Comparison of ENCODE assay signal across 9 mouse cellular contexts in the genomic region with DNA sequence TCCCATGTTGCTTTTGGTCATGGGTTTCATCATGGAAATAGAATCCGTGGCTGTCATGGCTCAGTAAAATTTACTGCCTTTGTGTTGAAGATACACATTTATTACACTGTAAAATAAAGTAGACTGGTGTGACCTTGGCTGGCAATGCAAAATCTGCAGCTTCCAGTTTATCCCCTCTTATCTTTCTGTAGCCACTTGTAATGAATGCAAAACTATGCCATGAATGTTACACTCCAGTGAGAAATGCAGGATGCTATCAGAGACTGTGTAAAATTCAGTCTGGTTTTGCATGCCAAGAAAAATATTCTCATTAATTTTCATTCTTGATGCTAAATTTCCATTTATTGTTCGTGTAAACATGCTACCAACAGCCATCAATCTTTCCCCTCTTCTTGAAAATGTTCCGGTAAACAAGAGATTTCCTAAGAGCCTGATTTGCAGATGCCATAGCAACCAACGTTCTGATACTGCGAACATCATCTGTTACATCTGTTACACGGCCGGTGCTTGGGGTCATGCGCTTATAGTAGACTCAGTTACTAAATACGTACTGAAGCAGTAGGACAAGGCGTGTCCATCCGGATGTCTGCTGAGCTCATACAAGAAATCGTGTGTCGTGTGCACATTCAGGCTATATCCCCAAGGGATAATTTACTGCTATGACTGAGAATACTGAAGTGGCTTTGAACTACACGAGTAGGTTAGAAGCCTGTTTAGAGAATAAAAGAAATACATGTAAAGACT.
A peak's percentile ranks its signal among the peaks of the same experiment; 100 is the strongest.
DNase-seq lines count a peak whose midpoint lies in the region; ATAC-seq and TF ChIP-seq lines count a peak whose summit lies in the region.
"Had no signal": no experiment of that assay in that cellular context is flagged by ENCODE, and none has a peak within 500 bp of the region (broad histone marks: within the 10 kb centered on the region; RNA-seq: fewer than 3 reads in every experiment).

No protein-coding gene starts in this region.

- H3K4me3 ChIP-seq in liver, adult 2 months (ENCODE audit: insufficient read depth, low read depth, low read length) = no peak overlapping the region
- no peak overlapping the region for H3K4me3 ChIP-seq in liver, postnatal 0 days (ENCODE audit: low read depth, low read length)
- H3K4me3 ChIP-seq in heart, embryonic 15.5 days = no peak overlapping the region

- H3K27ac ChIP-seq in liver, adult 2 months (replicated peaks; ENCODE audit: insufficient read depth, low read depth, low read length) = no peak overlapping the region
- no peak overlapping the region for H3K27ac ChIP-seq in liver, postnatal 0 days (ENCODE audit: low read depth)
- peak overlapping the region; percentile 68 for H3K27ac ChIP-seq in heart, embryonic 15.5 days

- 86% methylated on average over 14 of the region's 14 CpGs for WGBS in liver, adult 2 months
- 77% methylated on average over 14 of the region's 14 CpGs for WGBS in liver, postnatal 0 days (ENCODE audit: insufficient replicate concordance)
- WGBS in heart, embryonic 15.5 days = 40% methylated on average over 14 of the region's 14 CpGs

- peak; percentile 7 for DNase-seq in embryo, embryonic 10.5 days (ENCODE audit: low spot score)
- DNase-seq in embryo, embryonic 10 days (ENCODE audit: low spot score) = no peak
- DNase-seq in liver, adult 2 months (ENCODE audit: extremely low read depth, low read depth, low spot score) = peak; percentile 39
- DNase-seq in liver, postnatal 0 days = no peak
- DNase-seq in layer of hippocampus, adult 8-10 months (ENCODE audit: low spot score in 2 of 2) = peak; percentile 21 to 26
- no peak for DNase-seq in frontal cortex, postnatal 10 days (ENCODE audit: low spot score in 2 of 2)
- no peak for DNase-seq in cerebellum, adult 9-11 months
- DNase-seq: cerebellum, adult 2 months had no signal

- no peaks in the 10 kb centered on the region for H3K79me2 ChIP-seq in liver, adult 2 months (ENCODE audit: control insufficient read depth, insufficient read depth, low read length)

- no peak for TF ChIP-seq EP300 in liver, postnatal 0 days (IDR thresholded peaks at IDR 0.05; ENCODE audit: low read depth)

- no peak overlapping the region for H3K9ac ChIP-seq in liver, adult 2 months (ENCODE audit: low read depth, low read length)
- no peak overlapping the region for H3K9ac ChIP-seq in liver, postnatal 0 days (replicated peaks)
- no peak overlapping the region for H3K9ac ChIP-seq in heart, embryonic 15.5 days

- ATAC-seq in liver, postnatal 0 days = no peak
- peak; percentile 80 for ATAC-seq in heart, embryonic 15.5 days (replicated peaks; ENCODE audit: insufficient number of reproducible peaks, insufficient read depth, low FRiP score, low read depth)

- no peak overlapping the region for H3K4me2 ChIP-seq in liver, postnatal 0 days (ENCODE audit: low read depth, low read length)
- H3K4me2 ChIP-seq in heart, embryonic 15.5 days = peak overlapping the region; percentile 42

- H3K9me3 ChIP-seq in liver, postnatal 0 days (ENCODE audit: low read length) = no peaks in the 10 kb centered on the region
- no peaks in the 10 kb centered on the region for H3K9me3 ChIP-seq in heart, embryonic 15.5 days (replicated peaks)

- H3K36me3 ChIP-seq in liver, adult 2 months (ENCODE audit: control insufficient read depth, insufficient read depth, low read length) = no peaks in the 10 kb centered on the region
- no peaks in the 10 kb centered on the region for H3K36me3 ChIP-seq in liver, postnatal 0 days (replicated peaks; ENCODE audit: insufficient read depth, low read length)
- H3K36me3 ChIP-seq in heart, embryonic 15.5 days = no peaks in the 10 kb centered on the region

- TF ChIP-seq POLR2A in liver, adult 2 months (IDR thresholded peaks at IDR 0.05; ENCODE audit: extremely low read depth, insufficient read depth, low read length) = no peak

- H3K27me3 ChIP-seq in liver, adult 2 months (ENCODE audit: control insufficient read depth, insufficient read depth, low read length) = no peaks in the 10 kb centered on the region
- no peaks in the 10 kb centered on the region for H3K27me3 ChIP-seq in liver, postnatal 0 days (ENCODE audit: insufficient read depth, low read length)
- no peaks in the 10 kb centered on the region for H3K27me3 ChIP-seq in heart, embryonic 15.5 days

- no peaks in the 10 kb centered on the region for H3K4me1 ChIP-seq in liver, adult 2 months (ENCODE audit: control insufficient read depth, insufficient read depth, low read length)
- no peaks in the 10 kb centered on the region for H3K4me1 ChIP-seq in liver, postnatal 0 days (ENCODE audit: insufficient read depth)
- H3K4me1 ChIP-seq in heart, embryonic 15.5 days (replicated peaks) = peaks cover 14% of the 10 kb centered on the region

- TF ChIP-seq CTCF in liver, adult 2 months (IDR thresholded peaks at IDR 0.05; ENCODE audit: low read depth, low read length) = no peak
- no peak for TF ChIP-seq CTCF in liver, postnatal 0 days (IDR thresholded peaks at IDR 0.05; ENCODE audit: low read depth)

Comparison
In these comparisons a context has a peak if more than half of its experiments do, and no peak if none do; other contexts are left out.
1. DNase-seq: peak in embryo, embryonic 10.5 days (single experiment), liver, adult 2 months (single experiment) and layer of hippocampus, adult 8-10 months (2 of 2); none in embryo, embryonic 10 days (single experiment), liver, postnatal 0 days (single experiment), frontal cortex, postnatal 10 days (0 of 2) and cerebellum, adult 9-11 months (single experiment).